Mouse (Mus musculus) spleen, postnatal 36 days (tissue): ENCODE data around the gene Lypd4.
A peak's percentile ranks its signal among the peaks of the same experiment; 100 is the strongest.
"Not testable (repeated sequence)": the region's sequence is repeated elsewhere in the genome, so short reads cannot be mapped to it uniquely, and the experiment has no call there.

ENCODE experiments used
- DNase-seq, 2 experiments: peaks; one replicate each; pipeline ENCODE4 v3.0.0; 2022; ENCODE audit warnings: low spot score in 2 of 2, mixed read lengths in 1 of 2

The Lypd4 gene

DNA sequence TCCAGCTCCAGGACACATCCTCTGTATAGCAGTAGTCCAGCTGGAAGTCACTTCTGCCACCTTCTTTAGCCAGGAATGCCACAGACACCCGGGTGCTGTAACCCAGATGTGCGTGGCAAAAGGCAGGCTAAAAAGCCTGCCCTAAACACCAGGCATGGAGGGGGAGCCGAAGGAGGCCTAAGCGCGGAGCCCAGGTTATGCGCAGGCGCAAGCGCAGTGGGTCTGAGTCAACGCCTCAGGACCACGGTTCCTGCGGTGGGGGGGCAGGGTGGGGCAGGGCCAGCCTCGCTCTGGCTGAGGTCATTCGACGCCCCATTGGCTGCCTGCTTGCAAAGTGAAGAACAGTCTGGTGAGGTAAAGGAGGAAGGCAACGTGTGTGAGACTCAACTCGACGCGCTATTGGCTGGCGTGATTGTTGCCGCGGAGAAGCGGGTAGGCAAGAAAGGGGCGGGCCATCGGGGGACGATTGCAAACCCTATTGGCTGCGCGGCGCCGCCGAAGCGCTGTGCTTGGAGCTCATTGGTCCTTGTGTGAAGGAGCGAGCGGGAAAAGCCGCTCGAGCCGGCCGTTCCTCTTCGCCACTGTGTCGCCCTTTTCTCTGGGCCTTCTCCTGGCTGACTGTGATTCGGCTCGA lies at the start of gene Lypd4, which contains the start of gene Dmrtc2:
Gene Lypd4, minus strand, starts transcription at position 410 of the 634 bp plus-strand sequence.
Gene Dmrtc2, plus strand, starts transcription at position 526 of the 634 bp plus-strand sequence.
- DNase-seq: no peak

GRCm38 (mm10) chr7:24918763-24919323 lies 49.1 kb upstream of the Lypd4 start:
- no peak for DNase-seq

GRCm38 (mm10) chr7:24912480-24912879 lies 42.7 kb upstream of the Lypd4 start:
- no peak for DNase-seq

DNA sequence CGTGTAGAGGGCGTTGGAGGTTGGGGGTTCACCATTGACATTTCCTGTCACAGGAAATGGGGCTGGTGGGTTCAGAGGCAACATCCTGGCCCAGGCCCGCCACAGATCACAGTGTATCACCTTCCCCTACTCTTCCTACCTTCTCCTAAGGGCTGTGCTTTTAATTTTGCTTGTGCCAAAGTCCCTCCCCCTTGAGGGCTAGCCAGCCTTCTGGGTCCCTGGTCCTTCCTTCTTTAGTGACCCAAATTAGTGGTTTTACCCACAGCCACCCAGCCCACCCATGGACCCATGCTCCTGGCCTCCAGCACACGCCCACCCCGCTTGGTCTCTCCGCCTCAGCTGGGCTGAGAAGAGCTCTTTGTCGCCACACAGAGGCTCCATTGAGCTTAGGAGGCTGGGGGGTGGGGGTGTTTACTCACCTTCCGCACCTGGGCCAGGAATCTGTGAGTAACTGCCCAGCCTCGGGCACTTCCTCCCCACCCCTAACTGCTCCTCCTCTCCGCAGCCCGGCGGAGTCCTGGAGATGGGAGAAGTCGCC lies 37.5 kb upstream of the Lypd4 start:
- DNase-seq: peak; percentile 82 to 83

DNA sequence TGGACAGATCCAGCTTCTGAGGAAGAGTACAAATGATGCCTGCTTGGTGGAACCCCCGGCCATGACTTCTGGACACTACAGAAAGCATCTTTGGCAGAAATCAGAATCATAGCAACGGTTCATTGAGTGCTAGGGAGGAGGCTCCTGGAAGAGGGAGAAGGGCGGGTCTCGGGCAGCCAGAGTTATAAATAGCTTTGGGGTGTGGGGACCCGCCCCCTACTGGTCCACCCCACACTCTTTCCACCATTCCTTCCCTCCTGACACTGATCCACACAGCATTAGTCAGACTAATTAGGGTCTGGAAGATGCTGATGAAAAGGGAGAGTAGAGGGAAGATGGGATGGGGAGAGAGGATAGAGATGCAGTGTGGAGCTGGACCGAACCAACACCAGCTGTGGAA lies 36.8 kb upstream of the Lypd4 start:
- no peak for DNase-seq

- peak; percentile 77 to 83 for DNase-seq
Measured at GRCm38 (mm10) chr7:24904936-24905335, 35.2 kb upstream of the Lypd4 start.

GRCm38 (mm10) chr7:24904070-24904483 lies 34.3 kb upstream of the Lypd4 start:
- DNase-seq: peak; percentile 99

DNA sequence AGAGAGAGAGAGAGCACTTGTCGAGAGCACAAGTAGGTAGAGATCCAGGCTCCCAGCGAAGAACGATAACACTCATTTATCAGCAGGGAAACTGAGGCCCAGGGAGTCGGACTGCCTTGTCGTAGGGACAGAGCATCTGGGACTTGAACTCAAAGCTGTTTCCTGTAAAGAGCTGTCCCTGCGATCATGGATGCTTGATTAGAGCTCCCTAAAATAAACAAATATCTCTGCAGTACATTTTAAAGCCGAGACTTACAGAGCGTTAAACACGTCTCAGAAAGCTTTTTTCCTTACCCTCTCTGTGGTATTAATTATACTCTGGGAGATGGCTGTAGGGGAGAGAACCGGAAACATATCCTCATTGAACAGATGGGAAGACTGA lies 33.7 kb upstream of the Lypd4 start:
- DNase-seq: no peak

GRCm38 (mm10) chr7:24902630-24903443 lies 33.1 kb upstream of the Lypd4 start, which contains the start of gene Arhgef1:
Gene Arhgef1 (plus strand): TSS chr7:24902912.
- peak; percentile 85 to 86 for DNase-seq

GRCm38 (mm10) chr7:24902264-24902629 lies 32.5 kb upstream of the Lypd4 start:
- no peak for DNase-seq

GRCm38 (mm10) chr7:24901842-24902241 lies 32.1 kb upstream of the Lypd4 start:
- DNase-seq: peak; percentile 79 to 85

- peak; percentile 46 to 52 for DNase-seq
Measured at GRCm38 (mm10) chr7:24901114-24901513, 31.4 kb upstream of the Lypd4 start.

GRCm38 (mm10) chr7:24897959-24898358 lies 28.2 kb upstream of the Lypd4 start:
- DNase-seq: no peak

- DNase-seq: peak; percentile 94 to 95
Measured at GRCm38 (mm10) chr7:24897224-24897623, 27.5 kb upstream of the Lypd4 start, which contains the start of gene Cd79a. Gene Cd79a (plus strand): TSS chr7:24897381.

GRCm38 (mm10) chr7:24896269-24896668 lies 26.5 kb upstream of the Lypd4 start:
- peak; percentile 77 to 78 for DNase-seq

DNA sequence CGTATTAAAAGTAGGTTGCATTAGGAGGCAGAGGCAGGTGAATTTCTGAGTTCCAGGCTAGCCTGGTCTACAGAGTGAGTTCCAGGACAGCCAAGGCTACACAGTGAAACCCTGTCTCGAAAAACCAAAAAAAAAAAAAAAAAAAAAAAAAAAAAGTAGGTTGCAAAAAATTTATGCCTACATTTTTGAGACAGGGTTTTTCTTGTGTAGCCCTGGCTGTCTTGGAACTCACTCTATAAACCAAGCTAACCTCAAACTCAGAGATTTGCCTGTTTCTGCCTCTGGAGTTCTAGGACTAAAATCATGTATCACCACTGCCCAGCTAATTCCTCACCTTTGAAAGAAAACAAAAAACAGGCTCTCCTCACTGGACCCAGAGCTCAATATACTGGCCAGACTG lies 26.0 kb upstream of the Lypd4 start:
- DNase-seq: not testable (repeated sequence)

GRCm38 (mm10) chr7:24892125-24892583 lies 22.4 kb upstream of the Lypd4 start:
- no peak for DNase-seq

DNA sequence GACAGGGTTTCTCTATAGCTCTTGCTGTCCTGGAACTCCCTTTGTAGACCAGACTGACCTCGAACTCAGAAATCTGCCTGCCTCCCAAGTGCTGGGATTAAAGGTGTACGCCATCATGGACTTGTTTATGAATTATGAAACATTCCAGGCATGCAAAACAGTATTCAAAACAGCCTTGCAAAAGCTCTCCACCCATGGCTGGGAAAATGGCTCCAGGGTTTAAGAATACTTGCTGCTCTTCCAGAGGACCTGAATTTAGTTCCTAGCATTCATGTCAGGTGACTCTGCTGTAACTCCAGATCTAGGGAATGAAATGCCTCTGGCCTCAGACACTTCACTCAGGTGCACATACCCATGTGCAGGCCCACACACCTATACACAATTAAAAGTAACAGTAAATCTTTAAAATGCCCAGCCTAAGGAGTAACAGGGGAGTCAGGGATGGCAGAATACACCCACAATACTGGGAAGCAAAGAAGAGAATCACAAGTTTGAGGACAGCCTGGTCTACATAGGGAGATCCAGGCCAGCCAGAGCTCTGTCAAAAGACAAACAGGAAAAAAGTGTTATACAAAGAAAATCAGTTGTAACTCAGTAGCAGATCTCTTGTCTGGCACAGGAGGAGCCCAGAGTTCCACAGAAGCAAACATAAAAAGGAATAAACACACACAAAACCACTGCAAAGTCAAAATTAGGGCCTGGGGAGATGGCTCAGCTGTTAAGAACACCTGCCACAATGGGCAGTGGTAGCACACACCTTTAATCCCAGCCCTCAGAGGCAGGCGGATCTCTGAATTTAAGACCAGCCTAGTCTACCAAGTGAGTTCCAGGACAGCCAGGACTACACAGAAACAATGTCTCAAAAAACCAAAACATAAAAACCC lies 21.7 kb upstream of the Lypd4 start:
- no peak for DNase-seq

DNA sequence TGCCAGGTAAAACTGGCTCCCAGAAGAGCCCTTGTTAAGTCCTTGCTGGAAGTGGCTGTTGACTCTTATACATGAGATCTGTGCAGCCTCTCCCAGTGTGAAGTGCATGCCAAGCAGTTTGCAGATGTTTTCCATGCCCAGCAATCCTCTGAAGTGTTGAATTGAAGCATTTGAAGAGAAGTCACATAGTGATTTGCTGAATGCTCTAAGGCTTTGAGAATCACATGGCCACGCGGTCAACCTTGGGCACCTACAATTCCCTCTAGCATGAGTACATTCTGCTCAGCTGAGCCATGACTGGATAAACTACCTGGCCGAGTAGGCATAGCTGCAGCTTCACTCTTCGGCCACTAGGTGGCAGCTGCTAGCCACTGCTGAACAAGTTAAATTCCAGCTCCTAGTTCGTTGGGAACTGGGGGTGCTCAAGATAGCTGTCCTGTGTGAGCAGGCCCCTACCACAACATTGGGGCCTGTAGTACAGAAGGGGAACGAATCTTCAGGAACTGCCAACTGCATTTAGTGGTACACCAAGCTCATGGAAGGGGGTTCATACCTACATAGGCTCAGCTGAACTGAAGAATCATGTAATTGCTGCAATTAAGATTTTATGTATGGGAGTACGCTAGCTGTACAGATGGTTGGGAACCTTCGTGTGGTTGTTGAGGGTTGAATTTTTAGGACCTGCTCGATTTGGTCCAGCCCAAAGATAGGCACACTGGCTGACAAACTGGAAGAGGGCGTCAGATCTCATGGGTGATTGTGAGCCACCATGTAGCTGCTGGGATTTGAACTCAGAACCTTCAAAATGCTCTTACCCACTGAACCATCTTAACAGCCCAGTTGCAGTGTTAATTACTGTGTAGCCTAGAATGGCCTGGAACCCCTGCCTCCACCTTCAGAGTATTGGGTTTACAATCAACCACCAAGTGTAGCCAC lies 20.8 kb upstream of the Lypd4 start:
- peak; percentile 75 for DNase-seq
